Mouse (Mus musculus) embryonic facial prominence, embryonic 13.5 days (tissue): ENCODE results near the gene Dbp. TPM values are rescaled to one million over a fixed set of nuclear protein-coding genes. Genes with fewer than 3 reads are reported as not detected.
A peak's percentile ranks its signal among the peaks of the same experiment; 100 is the strongest.

ENCODE experiments used
- ATAC-seq: fragments of 200-750 bp; cut with Nextera tagmentation; 2 replicates; pipeline ENCODE4 v1.8.0; 2017; ENCODE audit warnings: low read depth; ENCODE audit not compliant: insufficient number of reproducible peaks, insufficient read depth, low FRiP score, low TSS enrichment
- H3K27ac ChIP-seq: fragments of 300-500 bp; sonication (generic); 2 replicates; pipeline ENCODE4 v1.5.1; 2015; ENCODE audit warnings: moderate library complexity, mild to moderate bottlenecking, inconsistent platforms
- H3K27me3 ChIP-seq: fragments of 300-500 bp; sonication (generic); 2 replicates; pipeline ENCODE4 v1.6.1; 2015; ENCODE audit warnings: mild to moderate bottlenecking, inconsistent platforms
- H3K36me3 ChIP-seq: fragments of 300-500 bp; sonication (generic); 2 replicates; pipeline ENCODE4 v1.6.1; 2015; ENCODE audit warnings: mild to moderate bottlenecking, inconsistent platforms
- H3K4me1 ChIP-seq: fragments of 300-500 bp; sonication (generic); 2 replicates; pipeline ENCODE4 v1.6.1; 2015; ENCODE audit warnings: inconsistent platforms
- H3K4me2 ChIP-seq: fragments of 300-500 bp; sonication (generic); 2 replicates; pipeline ENCODE4 v1.6.1; 2015; ENCODE audit warnings: moderate library complexity, mild to moderate bottlenecking, inconsistent platforms
- H3K4me3 ChIP-seq: fragments of 300-500 bp; sonication (generic); 2 replicates; pipeline ENCODE4 v1.5.1; 2015; ENCODE audit warnings: mild to moderate bottlenecking, inconsistent platforms
- H3K9ac ChIP-seq: fragments of 300-500 bp; sonication (generic); 2 replicates; pipeline ENCODE4 v1.6.1; 2015; ENCODE audit warnings: mild to moderate bottlenecking, inconsistent platforms
- H3K9me3 ChIP-seq: fragments of 300-500 bp; sonication (generic); 2 replicates; pipeline ENCODE4 v1.6.1; 2016; ENCODE audit warnings: inconsistent platforms
- WGBS: fragments of 180-500 bp; shearing (Covaris S2); methylation state at CpG from one replicate; pipeline ENCODE4 v1.1.7; 2015; ENCODE audit warnings: mixed read lengths; 5-methylcytosine and 5-hydroxymethylcytosine counted together
- polyA plus RNA-seq: library from polyadenylated mRNA; unstranded; fragments of >200 nt; fragmentation: Nextera tagmentation; extraction: Ambion mirVana; gene quantifications from 2 replicates; pipeline ENCODE4 v1.2.1, GENCODE M21; 2015

Dbp gene
- polyA plus RNA-seq, 1 experiment from 2014 or later, result 10.2 TPM

- no peak for ATAC-seq
- H3K9ac ChIP-seq, result no peak overlapping the region
These were observed 7.0 kb upstream of the Dbp start for GRCm38 (mm10) chr7:45697894-45698293.

GRCm38 (mm10) chr7:45699523-45700141, 5.3 kb upstream of the Dbp start, which contains the start of gene Car11:
Gene Car11 (plus strand): TSS chr7:45699843.
- H3K36me3 ChIP-seq, result no peaks in the 10 kb centered on the region
- no peak within 1 kb of the TSS for H3K27ac ChIP-seq
- peak within 1 kb of the TSS; percentile 75 for H3K9ac ChIP-seq
- H3K4me2 ChIP-seq, result peak within 1 kb of the TSS; percentile 92
- ATAC-seq, result no peak
- H3K4me3 ChIP-seq, result peak within 1 kb of the TSS; percentile 51
- H3K9me3 ChIP-seq, result no peaks in the 10 kb centered on the region
- 2% methylated on average over 36 of the region's 36 CpGs for WGBS
- H3K27me3 ChIP-seq, result peaks cover 28% of the 10 kb centered on the region
- H3K4me1 ChIP-seq, result peaks cover 45% of the 10 kb centered on the region

More at GRCm38 (mm10) chr7:45697894-45698293, 7.0 kb upstream of the Dbp start:
- no peak overlapping the region for H3K4me2 ChIP-seq
- WGBS, result 83% methylated on average over 7 of the region's 7 CpGs
- no peak overlapping the region for H3K27ac ChIP-seq
- H3K9me3 ChIP-seq, result no peaks in the 10 kb centered on the region
- H3K36me3 ChIP-seq, result no peaks in the 10 kb centered on the region
- H3K4me3 ChIP-seq, result no peak overlapping the region
- H3K27me3 ChIP-seq, result peaks cover 28% of the 10 kb centered on the region
- peaks cover 42% of the 10 kb centered on the region for H3K4me1 ChIP-seq

- peaks cover 28% of the 10 kb centered on the region for H3K27me3 ChIP-seq
- peak overlapping the region; percentile 51 for H3K4me3 ChIP-seq
- no peaks in the 10 kb centered on the region for H3K9me3 ChIP-seq
- no peak; the same call in 1 of the 2 replicates for ATAC-seq
- H3K4me1 ChIP-seq, result peaks cover 42% of the 10 kb centered on the region
- under 1% methylated on average over 20 of the region's 20 CpGs for WGBS
- H3K27ac ChIP-seq, result peak overlapping the region; percentile 71; the same call in 1 of the 2 replicates
- peak overlapping the region; percentile 75 for H3K9ac ChIP-seq
- no peaks in the 10 kb centered on the region for H3K36me3 ChIP-seq
- peak overlapping the region; percentile 92 for H3K4me2 ChIP-seq
These were observed 4.4 kb upstream of the Dbp start for GRCm38 (mm10) chr7:45700301-45701015.

GRCm38 (mm10) chr7:45701072-45701471, 3.8 kb upstream of the Dbp start:
- Histone ChIP-seq H3K9me3 (no peaks in the 10 kb centered on the region), H3K9ac (peak overlapping the region; percentile 65), H3K4me1 (peaks cover 46% of the 10 kb centered on the region), H3K27me3 (peaks cover 28% of the 10 kb centered on the region), H3K27ac (peak overlapping the region; percentile 71), H3K4me3 (peak overlapping the region; percentile 51), H3K4me2 (peak overlapping the region; percentile 92), H3K36me3 (no peaks in the 10 kb centered on the region)
- WGBS, result 29% methylated on average over 11 of the region's 11 CpGs
- no peak for ATAC-seq

GRCm38 (mm10) chr7:45701607-45702006, 3.3 kb upstream of the Dbp start:
- Histone ChIP-seq H3K9me3 (no peaks in the 10 kb centered on the region), H3K27me3 (peaks cover 28% of the 10 kb centered on the region), H3K9ac (0 out of 2 replicates have a peak overlapping the region, but pooled peaks have one; percentile 27), H3K4me3 (peak overlapping the region; percentile 51), H3K36me3 (no peaks in the 10 kb centered on the region), H3K27ac (no peak overlapping the region), H3K4me2 (no peak overlapping the region; the same call in 1 of the 2 replicates), H3K4me1 (peaks cover 51% of the 10 kb centered on the region)
- WGBS, result 83% methylated on average over 11 of the region's 11 CpGs
- ATAC-seq, result no peak

- Histone ChIP-seq H3K9ac (no peak overlapping the region), H3K36me3 (no peaks in the 10 kb centered on the region), H3K4me2 (no peak overlapping the region), H3K4me1 (peaks cover 56% of the 10 kb centered on the region), H3K4me3 (no peak overlapping the region), H3K27ac (no peak overlapping the region), H3K27me3 (peaks cover 28% of the 10 kb centered on the region), H3K9me3 (no peaks in the 10 kb centered on the region)
- 97% methylated on average over 11 of the region's 11 CpGs for WGBS
- ATAC-seq, result no peak
These were observed 2.6 kb upstream of the Dbp start for GRCm38 (mm10) chr7:45702316-45702715.

GRCm38 (mm10) chr7:45702809-45703520, 1.9 kb upstream of the Dbp start:
- Histone ChIP-seq H3K4me2 (peak overlapping the region; percentile 97), H3K9me3 (no peaks in the 10 kb centered on the region), H3K27ac (peak overlapping the region; percentile 88; the same call in 1 of the 2 replicates), H3K36me3 (no peaks in the 10 kb centered on the region), H3K4me1 (peaks cover 63% of the 10 kb centered on the region), H3K27me3 (peaks cover 26% of the 10 kb centered on the region), H3K9ac (0 out of 2 replicates have a peak overlapping the region, but pooled peaks have one; percentile 61), H3K4me3 (0 out of 2 replicates have a peak overlapping the region, but pooled peaks have one; percentile 71)
- WGBS, result 91% methylated on average over 14 of the region's 17 CpGs
- ATAC-seq, result no peak

- H3K27me3 ChIP-seq, result peaks cover 21% of the 10 kb centered on the region
- H3K9me3 ChIP-seq, result no peaks in the 10 kb centered on the region
- 40% methylated on average over 12 of the region's 12 CpGs for WGBS
- no peaks in the 10 kb centered on the region for H3K36me3 ChIP-seq
- peak overlapping the region; percentile 97 for H3K4me2 ChIP-seq
- H3K27ac ChIP-seq, result peak overlapping the region; percentile 88
- H3K4me1 ChIP-seq, result peaks cover 69% of the 10 kb centered on the region
- no peak for ATAC-seq
- H3K4me3 ChIP-seq, result peak overlapping the region; percentile 71
- H3K9ac ChIP-seq, result peak overlapping the region; percentile 61; the same call in 1 of the 2 replicates
These were observed 1.3 kb upstream of the Dbp start for GRCm38 (mm10) chr7:45703521-45704033.

GRCm38 (mm10) chr7:45704046-45704559, 785 bp upstream of the Dbp start:
- Histone ChIP-seq H3K9ac (peak overlapping the region; percentile 61), H3K4me2 (peak overlapping the region; percentile 97), H3K4me1 (peaks cover 74% of the 10 kb centered on the region), H3K36me3 (peaks cover 2% of the 10 kb centered on the region; the same call in 1 of the 2 replicates), H3K9me3 (no peaks in the 10 kb centered on the region), H3K4me3 (peak overlapping the region; percentile 71), H3K27ac (peak overlapping the region; percentile 88), H3K27me3 (peaks cover 16% of the 10 kb centered on the region)
- WGBS, result under 1% methylated on average over 13 of the region's 13 CpGs
- no peak for ATAC-seq

GRCm38 (mm10) chr7:45705443-45705864, 566 bp downstream of the Dbp start:
- Histone ChIP-seq H3K4me2 (peak overlapping the region; percentile 97), H3K27ac (peak overlapping the region; percentile 90), H3K4me1 (peaks cover 68% of the 10 kb centered on the region), H3K36me3 (peaks cover 16% of the 10 kb centered on the region), H3K27me3 (peaks cover 2% of the 10 kb centered on the region), H3K9ac (peak overlapping the region; percentile 91), H3K9me3 (no peaks in the 10 kb centered on the region), H3K4me3 (peak overlapping the region; percentile 71)
- WGBS, result under 1% methylated on average over 21 of the region's 21 CpGs
- no peak for ATAC-seq

GRCm38 (mm10) chr7:45705873-45706281, 989 bp downstream of the Dbp start:
- ATAC-seq, result no peak
- Histone ChIP-seq H3K4me2 (peak overlapping the region; percentile 97), H3K4me3 (peak overlapping the region; percentile 71), H3K9ac (peak overlapping the region; percentile 91), H3K27me3 (no peaks in the 10 kb centered on the region; the same call in 1 of the 2 replicates), H3K36me3 (peaks cover 20% of the 10 kb centered on the region), H3K4me1 (peaks cover 64% of the 10 kb centered on the region), H3K27ac (peak overlapping the region; percentile 90), H3K9me3 (no peaks in the 10 kb centered on the region)
- 0% methylated on average over 7 of the region's 7 CpGs for WGBS
